Comparison of ENCODE assay signal across 7 mouse cellular contexts in genomic region chr6:108709131-108709470, GRCm38 (mm10). TPM values are rescaled to one million over a fixed set of nuclear protein-coding genes. Genes with fewer than 3 reads are reported as not detected.
DNase-seq lines count a peak whose midpoint lies in the region; ATAC-seq and TF ChIP-seq lines count a peak whose summit lies in the region.

No protein-coding gene starts in this region.

- peak overlapping the region; percentile 35 for H3K4me3 ChIP-seq in lung, embryonic 16.5 days (ENCODE audit: low read length)
- H3K4me3 ChIP-seq in forebrain, embryonic 14.5 days (ENCODE audit: low read depth, low read length), result peak overlapping the region; percentile 32
- peak overlapping the region; percentile 12; the same call in 1 of the 2 replicates for H3K4me3 ChIP-seq in limb, embryonic 11.5 days (ENCODE audit: low read depth, low read length)
- H3K4me3 ChIP-seq in small intestine, adult 2 months (ENCODE audit: low read depth, low read length), result peak overlapping the region; percentile 52

- no peaks in the 10 kb centered on the region for H3K9me3 ChIP-seq in lung, embryonic 16.5 days (ENCODE audit: control insufficient read depth, low read length)
- H3K9me3 ChIP-seq in forebrain, embryonic 14.5 days (replicated peaks; ENCODE audit: control insufficient read depth, low read length), result no peaks in the 10 kb centered on the region
- no peaks in the 10 kb centered on the region for H3K9me3 ChIP-seq in limb, embryonic 11.5 days (ENCODE audit: control insufficient read depth, low read length)

- no peak for TF ChIP-seq POLR2A in small intestine, adult 2 months (IDR thresholded peaks at IDR 0.05; ENCODE audit: low read depth, low read length)

- no peak overlapping the region for H3K27ac ChIP-seq in lung, embryonic 16.5 days (ENCODE audit: low read length)
- H3K27ac ChIP-seq in forebrain, embryonic 14.5 days (ENCODE audit: low read depth, low read length), result no peak overlapping the region
- no peak overlapping the region for H3K27ac ChIP-seq in limb, embryonic 11.5 days (replicated peaks; ENCODE audit: low read depth, low read length)
- peak overlapping the region; percentile 53 for H3K27ac ChIP-seq in small intestine, adult 2 months (ENCODE audit: insufficient read depth, low read depth, low read length)

- ATAC-seq in lung, embryonic 16.5 days (ENCODE audit: low read depth), result no peak
- no peak for ATAC-seq in forebrain, embryonic 14.5 days
- ATAC-seq in limb, embryonic 11.5 days (ENCODE audit: insufficient number of reproducible peaks, low FRiP score, low TSS enrichment, low read depth), result no peak

- H3K4me1 ChIP-seq in lung, embryonic 16.5 days (replicated peaks; ENCODE audit: control insufficient read depth, insufficient read depth, low read length), result peaks cover 6% of the 10 kb centered on the region; the same call in 1 of the 2 replicates
- no peaks in the 10 kb centered on the region; the same call in 1 of the 2 replicates for H3K4me1 ChIP-seq in forebrain, embryonic 14.5 days (ENCODE audit: control insufficient read depth, insufficient read depth, low read length)
- peaks cover 3% of the 10 kb centered on the region; the same call in 1 of the 2 replicates for H3K4me1 ChIP-seq in limb, embryonic 11.5 days (ENCODE audit: control insufficient read depth, insufficient read depth, low read length)
- H3K4me1 ChIP-seq in small intestine, adult 2 months (ENCODE audit: control insufficient read depth, insufficient read depth, insufficient read length, low read length), result peaks cover 18% of the 10 kb centered on the region

- no peaks in the 10 kb centered on the region for H3K36me3 ChIP-seq in lung, embryonic 16.5 days (ENCODE audit: control insufficient read depth, insufficient read depth, low read length)
- no peaks in the 10 kb centered on the region for H3K36me3 ChIP-seq in forebrain, embryonic 14.5 days (ENCODE audit: control insufficient read depth, insufficient read depth, low read length)
- H3K36me3 ChIP-seq in limb, embryonic 11.5 days (ENCODE audit: control insufficient read depth, insufficient read depth, low read length), result no peaks in the 10 kb centered on the region
- H3K36me3 ChIP-seq in small intestine, adult 2 months (ENCODE audit: control insufficient read depth, insufficient read depth, low read length), result no peaks in the 10 kb centered on the region

- peak overlapping the region; percentile 63 for H3K4me2 ChIP-seq in lung, embryonic 16.5 days (ENCODE audit: low read depth, low read length)
- H3K4me2 ChIP-seq in forebrain, embryonic 14.5 days (ENCODE audit: low read length), result peak overlapping the region; percentile 79
- H3K4me2 ChIP-seq in limb, embryonic 11.5 days (ENCODE audit: low read depth, severe bottlenecking), result peak overlapping the region; percentile 66

- DNase-seq in lung, adult 18-20 months, result no peak
- no peak for DNase-seq in forebrain, embryonic 14.5 days (ENCODE audit: low spot score)
- no peak for DNase-seq in limb, embryonic 11.5 days (ENCODE audit: low spot score)
- no peak for DNase-seq in right cerebral cortex, adult 18-20 months
- DNase-seq in adrenal gland, postnatal 4 days (ENCODE audit: low spot score in 2 of 2), result no peak

- H3K27me3 ChIP-seq in lung, embryonic 16.5 days (ENCODE audit: control insufficient read depth, insufficient read depth, low read depth, low read length), result no peaks in the 10 kb centered on the region
- no peaks in the 10 kb centered on the region for H3K27me3 ChIP-seq in forebrain, embryonic 14.5 days (replicated peaks; ENCODE audit: control insufficient read depth, insufficient read depth, low read length)
- no peaks in the 10 kb centered on the region for H3K27me3 ChIP-seq in limb, embryonic 11.5 days (ENCODE audit: control insufficient read depth, insufficient read depth, low read length)
- H3K27me3 ChIP-seq in small intestine, adult 2 months (ENCODE audit: control insufficient read depth, insufficient read depth, low read length), result no peaks in the 10 kb centered on the region

- no peak for TF ChIP-seq CTCF in small intestine, adult 2 months (IDR thresholded peaks at IDR 0.05; ENCODE audit: extremely low read depth, insufficient read length, insufficient replicate concordance, low read depth, low read length)

- H3K9ac ChIP-seq in lung, embryonic 16.5 days (ENCODE audit: low read length), result no peak overlapping the region
- H3K9ac ChIP-seq in forebrain, embryonic 14.5 days (ENCODE audit: low read length), result peak overlapping the region; percentile 58; the same call in 1 of the 2 replicates
- no peak overlapping the region for H3K9ac ChIP-seq in limb, embryonic 11.5 days (ENCODE audit: low read length)

- WGBS in lung, embryonic 16.5 days, result 4% methylated on average over 9 of the region's 9 CpGs
- WGBS in forebrain, embryonic 14.5 days, result 16% methylated on average over 9 of the region's 9 CpGs
- WGBS in limb, embryonic 11.5 days, result 17% methylated on average over 9 of the region's 9 CpGs
- WGBS in small intestine, adult 2 months, result 6% methylated on average over 9 of the region's 9 CpGs

RNA-seq across cellular contexts. Expression of gene Bhlhe40, which starts 48.7 kb away (rescaled TPM):
- polyA plus RNA-seq in lung, embryonic 16.5 days (2015; fragmentation: Nextera tagmentation; extraction: Ambion mirVana), result 14.8 and 16.2 TPM in 2 replicates
- polyA plus RNA-seq in forebrain, embryonic 14.5 days (2014; fragmentation: Nextera tagmentation; extraction: Ambion mirVana), result 5.0 and 6.7 TPM in 2 replicates
- polyA plus RNA-seq in limb, embryonic 11.5 days (2014; fragmentation: Nextera tagmentation; extraction: Ambion mirVana), result 1.2 and 3.2 TPM in 2 replicates
- 10.7 and 22.2 TPM in 2 replicates for polyA plus RNA-seq in small intestine, adult 2 months (2012; rRNA removed)
- 10 to 100 TPM; 44.4 to 48.6 TPM for total RNA-seq in adrenal gland, postnatal 4 days (2021)
